Mouse (Mus musculus): ENCODE results near the gene Tmem94.
A peak's percentile ranks its signal among the peaks of the same experiment; 100 is the strongest.

Tmem94 gene

DNA sequence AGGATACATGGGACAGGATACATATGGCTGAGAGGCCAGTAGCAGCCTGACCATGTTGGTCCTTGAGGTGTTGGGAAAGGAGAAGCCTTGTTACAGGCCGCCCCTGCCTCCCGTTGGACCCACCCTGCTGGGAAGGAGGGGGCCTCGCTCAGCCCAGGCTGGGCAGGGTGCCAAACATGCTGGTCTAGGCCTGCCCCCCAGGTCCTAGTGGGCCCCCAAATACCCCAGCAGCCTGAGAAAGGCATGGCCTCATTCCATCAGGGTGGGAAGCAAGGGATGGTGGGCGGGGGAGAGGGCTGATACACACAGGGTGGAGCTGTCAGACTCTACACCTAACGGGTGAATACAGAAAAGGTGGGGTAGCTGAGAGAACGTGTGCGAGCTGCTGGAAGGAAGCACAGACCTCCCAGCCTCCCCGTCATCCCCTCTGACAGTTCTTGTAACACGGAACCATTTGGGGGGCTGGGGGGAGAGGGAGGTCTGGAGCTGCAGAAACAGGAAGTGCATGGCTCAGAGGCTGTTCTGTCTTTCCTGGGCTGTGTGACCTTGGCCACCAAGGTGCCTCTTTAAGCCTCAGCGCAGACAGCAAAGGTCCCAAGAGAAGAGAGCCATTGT, 43.6 kb downstream of the Tmem94 start:
- DNase-seq (ENCODE audit: low spot score), result no peak

DNA sequence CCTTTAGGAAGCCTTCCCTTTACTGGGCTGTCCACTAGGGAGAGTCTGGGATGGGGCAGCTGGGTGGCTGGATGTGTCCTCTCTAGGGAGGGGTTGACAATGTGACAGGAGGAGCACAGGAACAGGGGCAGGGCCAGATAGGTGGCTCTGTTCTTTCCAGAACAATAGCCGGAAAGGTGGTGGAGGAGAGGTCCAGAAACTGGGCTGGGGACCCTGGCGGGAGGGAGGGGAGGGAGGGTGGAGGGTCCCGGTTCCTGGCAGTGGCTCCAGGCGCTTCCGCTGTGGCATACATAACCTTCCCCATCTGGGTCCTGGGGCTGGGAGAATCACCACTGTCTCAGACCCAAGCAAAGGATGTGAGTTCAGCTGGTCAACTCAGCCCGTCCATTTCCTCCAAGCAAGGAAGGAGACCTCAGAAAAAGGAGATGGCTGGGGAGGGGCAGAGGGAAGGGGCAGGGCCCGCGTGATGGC, 44.1 kb downstream of the Tmem94 start:
- DNase-seq (ENCODE audit: low spot score), result no peak

DNA sequence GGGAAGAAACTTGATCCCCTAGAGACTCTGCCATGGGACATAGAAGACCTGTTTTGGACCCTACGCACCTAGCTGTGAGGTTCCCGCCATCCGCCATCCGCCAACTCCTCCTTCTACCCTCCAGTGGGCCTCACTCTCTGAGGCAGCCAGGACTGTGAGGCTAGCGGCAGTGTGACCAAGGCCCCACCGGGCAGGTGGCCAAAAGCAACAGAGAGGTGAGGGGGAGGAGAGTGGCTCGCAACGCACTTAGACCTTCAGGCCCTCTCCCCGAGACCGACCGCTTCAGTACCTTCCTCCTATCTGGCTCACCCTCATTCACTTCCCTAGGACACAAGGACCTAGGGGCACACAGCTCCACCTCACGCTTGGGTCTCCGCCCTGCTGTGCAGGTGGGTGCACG, 45.1 kb downstream of the Tmem94 start:
- DNase-seq (ENCODE audit: low spot score), result no peak

GRCm38 (mm10) chr11:115811381-115812093, 46.3 kb downstream of the Tmem94 start:
- DNase-seq (ENCODE audit: low spot score), result no peak

- DNase-seq (ENCODE audit: low spot score), result no peak
These were observed 46.9 kb downstream of the Tmem94 start for GRCm38 (mm10) chr11:115812095-115812494.

GRCm38 (mm10) chr11:115812533-115813420, 47.5 kb downstream of the Tmem94 start:
- no peak for DNase-seq (ENCODE audit: low spot score)

GRCm38 (mm10) chr11:115813507-115814296, 48.5 kb downstream of the Tmem94 start, which contains the start of gene Caskin2:
TSS of gene Caskin2 (minus strand) at chr11:115813639.
- DNase-seq (ENCODE audit: low spot score), result peak; percentile 100

DNA sequence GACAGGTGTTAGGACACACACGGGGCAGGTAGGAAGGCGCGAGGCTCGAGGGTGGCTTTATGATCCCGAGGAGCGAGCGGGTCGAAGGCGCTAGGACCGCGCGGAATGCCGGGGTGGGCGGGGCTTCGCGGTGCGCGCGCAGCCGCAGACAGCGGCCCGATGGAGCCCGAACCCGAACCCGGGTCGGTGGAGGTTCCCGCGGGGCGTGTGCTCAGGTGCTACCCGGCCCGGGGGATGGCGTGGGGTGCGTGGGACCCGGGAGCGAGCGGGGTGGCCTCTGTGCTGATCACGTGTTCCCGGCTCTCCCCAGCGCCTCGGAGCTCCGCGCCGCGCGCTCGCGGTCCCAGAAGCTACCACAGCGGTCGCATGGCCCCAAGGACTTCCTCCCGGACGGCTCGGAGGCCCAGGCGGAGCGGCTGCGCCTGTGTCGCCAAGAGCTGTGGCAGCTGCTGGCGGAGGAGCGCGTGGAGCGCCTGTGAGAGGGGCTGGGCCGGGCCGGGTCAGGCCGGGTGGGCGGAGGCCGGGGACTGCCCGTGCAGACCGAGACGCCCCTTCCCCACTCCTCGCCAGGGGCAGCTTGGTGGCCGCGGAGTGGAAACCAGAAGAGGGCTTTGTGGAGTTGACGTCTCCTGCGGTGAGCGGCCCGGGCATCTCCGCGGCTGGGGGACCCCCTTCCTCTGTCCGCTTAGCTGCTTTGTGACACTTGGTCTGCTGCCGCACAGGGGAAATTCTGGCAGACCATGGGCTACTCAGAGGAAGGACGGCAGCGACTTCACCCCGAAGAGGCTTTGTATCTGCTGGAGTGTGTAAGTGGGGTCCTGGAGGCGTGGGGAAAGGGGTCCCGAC, 49.6 kb downstream of the Tmem94 start, which contains the start of gene Tsen54:
TSS of gene Tsen54 (plus strand) at position 120 of the 846 bp plus-strand sequence.
- peak; percentile 86 for DNase-seq (ENCODE audit: low spot score)

DNA sequence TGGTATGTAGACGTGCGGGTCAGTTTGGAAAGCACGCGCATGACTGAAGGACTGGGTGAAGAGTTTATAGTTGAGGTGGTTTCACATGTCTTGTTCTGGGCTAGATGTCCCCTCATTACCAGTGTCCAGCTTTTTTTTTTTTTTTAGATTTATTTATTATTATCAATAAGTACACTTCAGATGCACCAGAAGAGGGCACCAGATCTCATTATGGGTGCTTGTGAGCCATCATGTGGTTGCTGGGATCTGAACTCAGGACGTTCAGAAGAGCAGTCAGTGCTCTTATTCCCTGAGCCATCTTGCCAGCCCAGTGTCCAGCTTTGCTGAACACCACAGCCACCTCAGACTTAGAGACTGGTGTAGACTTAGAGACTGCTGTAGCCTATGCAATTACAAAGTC, 52.1 kb downstream of the Tmem94 start:
- DNase-seq (ENCODE audit: low spot score), result no peak

- DNase-seq (ENCODE audit: low spot score), result no peak
These were observed 54.8 kb downstream of the Tmem94 start for GRCm38 (mm10) chr11:115819915-115820623.

DNA sequence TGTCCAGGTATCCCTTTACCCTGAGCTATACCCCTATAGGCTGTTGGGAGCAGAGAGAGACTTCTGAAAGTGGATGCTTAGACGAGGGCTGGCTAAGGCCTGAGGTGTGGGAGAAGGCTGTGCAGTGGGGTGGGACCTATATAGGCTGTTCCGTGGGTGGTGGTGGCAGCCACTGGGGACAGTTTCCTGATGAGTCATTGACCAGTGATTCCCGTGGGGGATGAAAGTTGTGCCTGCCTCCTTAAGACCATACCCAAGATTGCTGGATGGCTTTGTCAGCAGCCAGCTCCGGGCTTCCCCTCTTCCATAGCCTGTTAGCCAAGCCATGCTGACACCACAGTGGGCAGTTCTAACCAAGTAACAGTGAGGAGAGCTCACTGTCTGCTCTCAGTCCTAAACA, 55.8 kb downstream of the Tmem94 start:
- no peak for DNase-seq (ENCODE audit: low spot score)

GRCm38 (mm10) chr11:115823774-115824740, 58.8 kb downstream of the Tmem94 start, which contains the start of gene Llgl2:
TSS of gene Llgl2 (plus strand) at chr11:115824049.
- DNase-seq (ENCODE audit: low spot score), result peak; percentile 93

- peak; percentile 57 for DNase-seq (ENCODE audit: low spot score)
These were observed 59.6 kb downstream of the Tmem94 start for GRCm38 (mm10) chr11:115824813-115825212.

DNA sequence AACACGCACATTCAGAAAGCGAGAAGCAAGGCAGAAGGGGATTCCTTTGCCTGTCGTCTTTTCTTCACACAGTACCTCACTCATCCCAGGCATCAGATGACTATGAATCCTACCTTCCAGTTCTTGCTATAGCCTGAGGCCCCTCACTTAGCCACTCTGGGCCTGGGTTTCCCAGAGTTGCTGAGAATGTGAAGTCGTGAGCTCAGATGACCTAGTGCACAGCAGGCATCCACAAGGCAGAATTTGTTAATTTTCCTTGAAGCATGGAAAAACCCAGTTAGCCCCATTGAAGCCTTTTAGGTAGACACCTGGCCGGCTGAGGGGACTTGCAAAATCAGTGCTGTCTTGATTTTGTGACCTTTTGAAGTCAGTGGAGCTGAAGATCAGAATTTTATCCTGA, 61.3 kb downstream of the Tmem94 start:
- DNase-seq (ENCODE audit: low spot score), result no peak

- DNase-seq (ENCODE audit: low spot score), result no peak
These were observed 62.4 kb downstream of the Tmem94 start for GRCm38 (mm10) chr11:115827624-115828023.

GRCm38 (mm10) chr11:115829036-115829435, 63.8 kb downstream of the Tmem94 start:
- no peak for DNase-seq (ENCODE audit: low spot score)

- DNase-seq (ENCODE audit: low spot score), result peak; percentile 79
These were observed 65.5 kb downstream of the Tmem94 start for GRCm38 (mm10) chr11:115830550-115831325.

- DNase-seq (ENCODE audit: low spot score), result peak; percentile 75
These were observed 66.3 kb downstream of the Tmem94 start for GRCm38 (mm10) chr11:115831518-115831917.
